Mouse (Mus musculus) activated CD4-positive, CD25-positive, alpha-beta regulatory T cell (primary cell): Measurements from ENCODE around the gene Nucb2. TPM values are rescaled to one million over a fixed set of nuclear protein-coding genes. Genes with fewer than 3 reads are reported as not detected.

Experiments
- polyA plus RNA-seq, 2 experiments: library from polyadenylated mRNA; unstranded; fragments of 100-300 nt; shearing (Covaris generic); gene quantifications; one replicate each; pipeline ENCODE4 v1.2.1; 2017

Nucb2 gene
- polyA plus RNA-seq: 10 to 100 TPM; 10.3 to 20.2 TPM

GRCm38 (mm10) chr7:116503879-116504817 lies at the start of gene Nucb2:
TSS of gene Nucb2 (plus strand) at chr7:116504369.

Other genes starting within 250 kb of the Nucb2 start
- 1 to 10 TPM; 8.3 to 9.4 TPM for gene Plekha7, start 196.0 kb upstream of the Nucb2 start, polyA plus RNA-seq
- gene Rps13, start 170.2 kb upstream of the Nucb2 start, polyA plus RNA-seq: 100 to 1,000 TPM; 698 to 971 TPM
- 10 to 100 TPM; 42.8 to 60.4 TPM for gene Pik3c2a, start 60.9 kb upstream of the Nucb2 start, polyA plus RNA-seq